ENCODE assay signal across 9 mouse cellular contexts in genomic region chr11:88561191-88561590, GRCm38 (mm10).
DNase-seq lines count a peak whose midpoint lies in the region; ATAC-seq and TF ChIP-seq lines count a peak whose summit lies in the region.
"Had no signal": no experiment of that assay in that cellular context is flagged by ENCODE, and none has a peak within 500 bp of the region (broad histone marks: within the 10 kb centered on the region; RNA-seq: fewer than 3 reads in every experiment).

No protein-coding gene starts in this region.

- 0 out of 2 replicates have a peak overlapping the region, but pooled peaks have one; percentile 13 for H3K9ac ChIP-seq in kidney, embryonic 14.5 days (ENCODE audit: low read depth, low read length)
- H3K9ac ChIP-seq in hindbrain, postnatal 0 days (replicated peaks; ENCODE audit: low read length) = no peak overlapping the region
- no peak overlapping the region for H3K9ac ChIP-seq in midbrain, embryonic 16.5 days (ENCODE audit: low read depth, low read length)

- peak overlapping the region; percentile 49 for H3K27ac ChIP-seq in kidney, embryonic 14.5 days (ENCODE audit: low read depth, low read length)
- H3K27ac ChIP-seq in hindbrain, postnatal 0 days = peak overlapping the region; percentile 52
- H3K27ac ChIP-seq in midbrain, embryonic 16.5 days (ENCODE audit: low read length) = peak overlapping the region; percentile 3; the same call in 1 of the 2 replicates

- peak; percentile 58 for ATAC-seq in kidney, embryonic 14.5 days (ENCODE audit: low FRiP score, low TSS enrichment)
- ATAC-seq in hindbrain, postnatal 0 days = no peak
- no peak for ATAC-seq in midbrain, embryonic 16.5 days

- intact Hi-C loops in left cerebral cortex, postnatal 14 days (cut with DNase I) = no loop called here

- no peak for DNase-seq in kidney, adult 8-10 months
- peak; percentile 73 for DNase-seq in embryo, embryonic 9.5 days (ENCODE audit: extremely low spot score)
- DNase-seq in hindbrain, postnatal 0 days (ENCODE audit: low spot score) = no peak
- no peak for DNase-seq in cerebellum, postnatal 36 days
- DNase-seq in left cerebral cortex, postnatal 14 days (ENCODE audit: low spot score in 2 of 2) = no peak
- DNase-seq in left cerebral cortex, adult 11 months (ENCODE audit: low spot score) = no peak
- DNase-seq: lung, postnatal 10 days had no signal

- no peak overlapping the region for H3K4me2 ChIP-seq in kidney, embryonic 14.5 days (replicated peaks; ENCODE audit: low read depth, low read length)
- H3K4me2 ChIP-seq in hindbrain, postnatal 0 days (ENCODE audit: low read depth, low read length) = no peak overlapping the region
- no peak overlapping the region for H3K4me2 ChIP-seq in midbrain, embryonic 16.5 days (ENCODE audit: low read length)

- no peak overlapping the region for H3K4me3 ChIP-seq in kidney, embryonic 14.5 days (ENCODE audit: low read length)
- no peak overlapping the region for H3K4me3 ChIP-seq in hindbrain, postnatal 0 days (ENCODE audit: low read length)
- no peak overlapping the region for H3K4me3 ChIP-seq in midbrain, embryonic 16.5 days (ENCODE audit: low read depth, low read length)

- 2% methylated on average over 6 of the region's 6 CpGs for WGBS in kidney, embryonic 14.5 days
- 16% methylated on average over 6 of the region's 6 CpGs for WGBS in hindbrain, postnatal 0 days
- WGBS in midbrain, embryonic 16.5 days = 30% methylated on average over 6 of the region's 6 CpGs

- H3K36me3 ChIP-seq in kidney, embryonic 14.5 days (ENCODE audit: control insufficient read depth, insufficient read depth, low read length) = peaks cover 6% of the 10 kb centered on the region; the same call in 1 of the 2 replicates
- H3K36me3 ChIP-seq in hindbrain, postnatal 0 days (ENCODE audit: insufficient read depth, low read length) = no peaks in the 10 kb centered on the region
- no peaks in the 10 kb centered on the region for H3K36me3 ChIP-seq in midbrain, embryonic 16.5 days (ENCODE audit: control insufficient read depth, insufficient read depth, low read length)

- peaks cover 55% of the 10 kb centered on the region for H3K4me1 ChIP-seq in kidney, embryonic 14.5 days (ENCODE audit: control insufficient read depth, insufficient read depth, low read length)
- H3K4me1 ChIP-seq in hindbrain, postnatal 0 days (ENCODE audit: insufficient read depth, low read length) = peaks cover 29% of the 10 kb centered on the region
- H3K4me1 ChIP-seq in midbrain, embryonic 16.5 days (ENCODE audit: control insufficient read depth, insufficient read depth, low read length) = peaks cover 19% of the 10 kb centered on the region

- no peaks in the 10 kb centered on the region for H3K9me3 ChIP-seq in kidney, embryonic 14.5 days (ENCODE audit: control insufficient read depth, low read length)
- no peaks in the 10 kb centered on the region for H3K9me3 ChIP-seq in hindbrain, postnatal 0 days (ENCODE audit: low read length)
- H3K9me3 ChIP-seq in midbrain, embryonic 16.5 days (replicated peaks; ENCODE audit: control insufficient read depth, low read length, poor library complexity, severe bottlenecking) = no peaks in the 10 kb centered on the region

- TF ChIP-seq CTCF in hindbrain, postnatal 0 days (IDR thresholded peaks at IDR 0.05; ENCODE audit: low read depth) = no peak

- H3K27me3 ChIP-seq in kidney, embryonic 14.5 days (ENCODE audit: control insufficient read depth, insufficient read depth, low read length) = no peaks in the 10 kb centered on the region
- H3K27me3 ChIP-seq in hindbrain, postnatal 0 days (ENCODE audit: insufficient read depth, low read length) = no peaks in the 10 kb centered on the region
- no peaks in the 10 kb centered on the region for H3K27me3 ChIP-seq in midbrain, embryonic 16.5 days (ENCODE audit: control insufficient read depth, insufficient read depth, low read depth, low read length)
